Comparison of ENCODE assay signal across 11 mouse cellular contexts in genomic region chr12:102148746-102149145, GRCm38 (mm10). TPM values are rescaled to one million over a fixed set of nuclear protein-coding genes. Genes with fewer than 3 reads are reported as not detected.
DNase-seq lines count a peak whose midpoint lies in the region; ATAC-seq and TF ChIP-seq lines count a peak whose summit lies in the region.
"Had no signal": no experiment of that assay in that cellular context is flagged by ENCODE, and none has a peak within 500 bp of the region (broad histone marks: within the 10 kb centered on the region; RNA-seq: fewer than 3 reads in every experiment).

No protein-coding gene starts in this region.

- peak; percentile 19 for DNase-seq in adrenal gland, postnatal 25 days
- no peak for DNase-seq in adrenal gland, adult 8-10 months
- no peak for DNase-seq in layer of hippocampus, adult 2 months (ENCODE audit: low spot score in 2 of 2)
- DNase-seq in layer of hippocampus, postnatal 36 days: no peak
- DNase-seq in ES-CJ7 (ENCODE audit: low read depth, low spot score): peak; percentile 17
- no peak for DNase-seq in retina, postnatal 1 day
- no peak for DNase-seq in Muller cell, postnatal 12 days (ENCODE audit: inconsistent ontology term)
- DNase-seq: heart, adult 11 months had no signal

- H3K27ac ChIP-seq in layer of hippocampus, adult 2 months: peak overlapping the region; percentile 82; the same call in 1 of the 2 replicates
- H3K27ac ChIP-seq: embryonic facial prominence, embryonic 13.5 days; limb, embryonic 12.5 days had no signal

- peak; percentile 55 for TF ChIP-seq CTCF in layer of hippocampus, adult 2 months (conservative IDR thresholded peaks at IDR 0.05)

- ATAC-seq in megakaryocyte, adult 5-6 weeks (ENCODE audit: poor library complexity, severe bottlenecking): peak; percentile 63

- H3K4me3 ChIP-seq in layer of hippocampus, adult 2 months: no peak overlapping the region
- H3K4me3 ChIP-seq: embryonic facial prominence, embryonic 13.5 days; limb, embryonic 12.5 days had no signal

RNA-seq across cellular contexts. Expression of gene Slc24a4, which starts 20.2 kb away (rescaled TPM):
- 0.29 and 1.2 TPM in 2 replicates for total RNA-seq in adrenal gland, postnatal 25 days (2021)
- total RNA-seq in adrenal gland, adult 8-10 months (2022): 1 to 10 TPM in 2 of 4 experiments, under 1 TPM in 2; 0.86 to 1.7 (median 1.3) TPM
- 10 to 100 TPM; 46.6 to 48.6 TPM for total RNA-seq in layer of hippocampus, adult 2 months (2021)
- total RNA-seq in layer of hippocampus, postnatal 36 days (2021): 10 to 100 TPM; 43.0 to 47.4 TPM
- not detected in 2 replicates for total RNA-seq in megakaryocyte, adult 5-6 weeks (2015)
- not detected in 2 replicates for total RNA-seq in megakaryocyte, adult 5-6 weeks (2017)

Comparison
In these comparisons a context has a peak if more than half of its experiments do, and no peak if none do; other contexts are left out.
1. DNase-seq: peak in adrenal gland, postnatal 25 days (single experiment) and ES-CJ7 (single experiment); none in adrenal gland, adult 8-10 months (single experiment), layer of hippocampus, adult 2 months (0 of 2), layer of hippocampus, postnatal 36 days (0 of 2), retina, postnatal 1 day (single experiment) and Muller cell, postnatal 12 days (single experiment).
2. RNA of gene Slc24a4, which starts 20.2 kb away (total RNA-seq): 46.6 to 48.6 TPM in layer of hippocampus, adult 2 months and 43.0 to 47.4 TPM in layer of hippocampus, postnatal 36 days; 0.86 to 1.7 TPM in adrenal gland, adult 8-10 months, 0.29 to 1.2 TPM in adrenal gland, postnatal 25 days and not detected in megakaryocyte, adult 5-6 weeks; every median in the first group is over 10 times any median in the second.